Mouse (Mus musculus): ENCODE data around the gene Dhrs7c.

The Dhrs7c gene

GRCm38 (mm10) chr11:67821560-67821959 is 23.6 kb downstream of the Dhrs7c start:
- no peak overlapping the region for H3K4me3 ChIP-seq (replicated peaks; ENCODE audit: low read length)
- H3K27me3 ChIP-seq (ENCODE audit: insufficient read depth, low read length): peaks cover 4% of the 10 kb centered on the region; the same call in 1 of the 2 replicates
- TF ChIP-seq CTCF (conservative IDR thresholded peaks at IDR 0.05; ENCODE audit: low read length) (no peak), NANOG (IDR thresholded peaks at IDR 0.05; ENCODE audit: borderline replicate concordance, low read length) (no peak), POU5F1 (IDR thresholded peaks at IDR 0.05; ENCODE audit: borderline replicate concordance, low read length) (no peak)

GRCm38 (mm10) chr11:67828360-67829059 is 30.5 kb downstream of the Dhrs7c start:
- Histone ChIP-seq H3K36me3 (ENCODE audit: insufficient read depth, low read length) (no peaks in the 10 kb centered on the region), H3K4me3 (replicated peaks; ENCODE audit: low read length) (no peak overlapping the region), H3K4me1 (replicated peaks; ENCODE audit: low read depth, low read length) (no peaks in the 10 kb centered on the region), H3K27me3 (ENCODE audit: insufficient read depth, low read length) (peaks cover 2% of the 10 kb centered on the region; the same call in 1 of the 2 replicates), H3K9me3 (ENCODE audit: low read length) (no peaks in the 10 kb centered on the region)
- TF ChIP-seq POU5F1 (IDR thresholded peaks at IDR 0.05; ENCODE audit: borderline replicate concordance, low read length) (no peak), CTCF (conservative IDR thresholded peaks at IDR 0.05; ENCODE audit: low read length) (no peak), NANOG (IDR thresholded peaks at IDR 0.05; ENCODE audit: borderline replicate concordance, low read length) (no peak)

More at GRCm38 (mm10) chr11:67821560-67821959, 23.6 kb downstream of the Dhrs7c start:
- Histone ChIP-seq H3K4me1 (replicated peaks; ENCODE audit: low read depth, low read length) (peaks cover 17% of the 10 kb centered on the region), H3K9me3 (ENCODE audit: low read length) (no peaks in the 10 kb centered on the region), H3K36me3 (ENCODE audit: insufficient read depth, low read length) (no peaks in the 10 kb centered on the region)

GRCm38 (mm10) chr11:67829530-67829929 is 31.5 kb downstream of the Dhrs7c start:
- H3K4me3 ChIP-seq (replicated peaks; ENCODE audit: low read length): no peak overlapping the region
- peaks cover 2% of the 10 kb centered on the region; the same call in 1 of the 2 replicates for H3K27me3 ChIP-seq (ENCODE audit: insufficient read depth, low read length)
- H3K36me3 ChIP-seq (ENCODE audit: insufficient read depth, low read length): no peaks in the 10 kb centered on the region
- no peaks in the 10 kb centered on the region for H3K4me1 ChIP-seq (replicated peaks; ENCODE audit: low read depth, low read length)
- no peak for TF ChIP-seq POU5F1 (IDR thresholded peaks at IDR 0.05; ENCODE audit: borderline replicate concordance, low read length)
- no peak for TF ChIP-seq NANOG (IDR thresholded peaks at IDR 0.05; ENCODE audit: borderline replicate concordance, low read length)
- TF ChIP-seq CTCF (conservative IDR thresholded peaks at IDR 0.05; ENCODE audit: low read length): no peak
- H3K9me3 ChIP-seq (ENCODE audit: low read length): no peaks in the 10 kb centered on the region

- TF ChIP-seq CTCF (conservative IDR thresholded peaks at IDR 0.05; ENCODE audit: low read length): no peak
- no peak for TF ChIP-seq POU5F1 (IDR thresholded peaks at IDR 0.05; ENCODE audit: borderline replicate concordance, low read length)
- no peak for TF ChIP-seq NANOG (IDR thresholded peaks at IDR 0.05; ENCODE audit: borderline replicate concordance, low read length)
- Histone ChIP-seq H3K9me3 (ENCODE audit: low read length) (no peaks in the 10 kb centered on the region), H3K4me3 (replicated peaks; ENCODE audit: low read length) (no peak overlapping the region)
Measured at GRCm38 (mm10) chr11:67831820-67832219, 33.8 kb downstream of the Dhrs7c start.

GRCm38 (mm10) chr11:67835408-67836078 is 37.6 kb downstream of the Dhrs7c start:
- H3K9me3 ChIP-seq (ENCODE audit: low read length): no peaks in the 10 kb centered on the region
- TF ChIP-seq NANOG (IDR thresholded peaks at IDR 0.05; ENCODE audit: borderline replicate concordance, low read length) (no peak), POU5F1 (IDR thresholded peaks at IDR 0.05; ENCODE audit: borderline replicate concordance, low read length) (no peak)
- no peaks in the 10 kb centered on the region for H3K4me1 ChIP-seq (replicated peaks; ENCODE audit: low read depth, low read length)
- peaks cover 2% of the 10 kb centered on the region; the same call in 1 of the 2 replicates for H3K27me3 ChIP-seq (ENCODE audit: insufficient read depth, low read length)
- H3K36me3 ChIP-seq (ENCODE audit: insufficient read depth, low read length): no peaks in the 10 kb centered on the region
- H3K4me3 ChIP-seq (replicated peaks; ENCODE audit: low read length): no peak overlapping the region

More at GRCm38 (mm10) chr11:67831820-67832219, 33.8 kb downstream of the Dhrs7c start:
- Histone ChIP-seq H3K36me3 (ENCODE audit: insufficient read depth, low read length) (no peaks in the 10 kb centered on the region), H3K27me3 (ENCODE audit: insufficient read depth, low read length) (peaks cover 2% of the 10 kb centered on the region; the same call in 1 of the 2 replicates), H3K4me1 (replicated peaks; ENCODE audit: low read depth, low read length) (no peaks in the 10 kb centered on the region)

- H3K4me3 ChIP-seq (replicated peaks; ENCODE audit: low read length): no peak overlapping the region
- H3K9me3 ChIP-seq (ENCODE audit: low read length): no peaks in the 10 kb centered on the region
- no peaks in the 10 kb centered on the region for H3K27me3 ChIP-seq (ENCODE audit: insufficient read depth, low read length)
- H3K36me3 ChIP-seq (ENCODE audit: insufficient read depth, low read length): no peaks in the 10 kb centered on the region
- TF ChIP-seq POU5F1 (IDR thresholded peaks at IDR 0.05; ENCODE audit: borderline replicate concordance, low read length): no peak
- TF ChIP-seq CTCF (conservative IDR thresholded peaks at IDR 0.05; ENCODE audit: low read length): no peak
- no peak for TF ChIP-seq NANOG (IDR thresholded peaks at IDR 0.05; ENCODE audit: borderline replicate concordance, low read length)
- no peaks in the 10 kb centered on the region for H3K4me1 ChIP-seq (replicated peaks; ENCODE audit: low read depth, low read length)
Measured at GRCm38 (mm10) chr11:67839810-67840209, 41.8 kb downstream of the Dhrs7c start.

- H3K27me3 ChIP-seq (ENCODE audit: insufficient read depth, low read length): no peaks in the 10 kb centered on the region
- H3K36me3 ChIP-seq (ENCODE audit: insufficient read depth, low read length): no peaks in the 10 kb centered on the region
- H3K9me3 ChIP-seq (ENCODE audit: low read length): peaks cover 6% of the 10 kb centered on the region
- no peak overlapping the region for H3K4me3 ChIP-seq (replicated peaks; ENCODE audit: low read length)
- H3K4me1 ChIP-seq (replicated peaks; ENCODE audit: low read depth, low read length): no peaks in the 10 kb centered on the region
- no peak for TF ChIP-seq NANOG (IDR thresholded peaks at IDR 0.05; ENCODE audit: borderline replicate concordance, low read length)
- no peak for TF ChIP-seq POU5F1 (IDR thresholded peaks at IDR 0.05; ENCODE audit: borderline replicate concordance, low read length)
- TF ChIP-seq CTCF (conservative IDR thresholded peaks at IDR 0.05; ENCODE audit: low read length): no peak
Measured at GRCm38 (mm10) chr11:67845193-67845592, 47.2 kb downstream of the Dhrs7c start.

GRCm38 (mm10) chr11:67851770-67852169 is 53.8 kb downstream of the Dhrs7c start:
- Histone ChIP-seq H3K36me3 (ENCODE audit: insufficient read depth, low read length) (no peaks in the 10 kb centered on the region), H3K4me1 (replicated peaks; ENCODE audit: low read depth, low read length) (peaks cover 4% of the 10 kb centered on the region), H3K9me3 (ENCODE audit: low read length) (no peaks in the 10 kb centered on the region), H3K27me3 (ENCODE audit: insufficient read depth, low read length) (no peaks in the 10 kb centered on the region; the same call in 1 of the 2 replicates), H3K4me3 (replicated peaks; ENCODE audit: low read length) (no peak overlapping the region)
- TF ChIP-seq CTCF (conservative IDR thresholded peaks at IDR 0.05; ENCODE audit: low read length) (no peak), POU5F1 (IDR thresholded peaks at IDR 0.05; ENCODE audit: borderline replicate concordance, low read length) (no peak), NANOG (IDR thresholded peaks at IDR 0.05; ENCODE audit: borderline replicate concordance, low read length) (no peak)

Data from E14TG2a.4 (cell line).